Mouse (Mus musculus) thymus, adult 2 months (tissue): ENCODE measurements around the gene Gm49510. TPM values are rescaled to one million over a fixed set of nuclear protein-coding genes. Genes with fewer than 3 reads are reported as not detected.

Experiments
- DNase-seq: peaks from one replicate; pipeline ENCODE4 v3.0.0; 2021
- H3K27ac ChIP-seq: fragments of 200-500 bp; 2 replicates; pipeline ENCODE4 v1.5.1; 2012; ENCODE audit warnings: low read length, control low read depth; ENCODE audit not compliant: control insufficient read depth, insufficient read depth
- H3K27me3 ChIP-seq: fragments of 200-500 bp; 2 replicates; pipeline ENCODE4 v1.6.1; 2012; ENCODE audit warnings: mild to moderate bottlenecking, low read length, moderate library complexity, mixed read lengths; ENCODE audit not compliant: control insufficient read depth, insufficient read depth
- H3K36me3 ChIP-seq: fragments of 200-500 bp; 2 replicates; pipeline ENCODE4 v1.6.1; 2012; ENCODE audit warnings: mild to moderate bottlenecking, low read length, moderate library complexity; ENCODE audit not compliant: control insufficient read depth, insufficient read depth
- H3K4me1 ChIP-seq: fragments of 200-500 bp; replicated peaks from 2 replicates; pipeline ENCODE4 v1.6.1; 2012; ENCODE audit warnings: low read length; ENCODE audit not compliant: control insufficient read depth, insufficient read depth
- H3K4me3 ChIP-seq: fragments of 200-500 bp; 2 replicates; pipeline ENCODE4 v1.5.1; 2012; ENCODE audit warnings: mild to moderate bottlenecking, low read length, control low read depth, moderate library complexity; ENCODE audit not compliant: control insufficient read depth, insufficient read depth
- CTCF ChIP-seq: fragments of 200-500 bp; IDR thresholded peaks from 2 replicates; pipeline ENCODE4 v1.5.1; 2012; ENCODE audit warnings: mild to moderate bottlenecking, control low read depth, low read length, moderate library complexity, borderline replicate concordance; ENCODE audit not compliant: control insufficient read depth, poor library complexity, insufficient read depth; ENCODE audit errors: extremely low read depth
- POLR2A ChIP-seq: fragments of 200-500 bp; IDR thresholded peaks from 2 replicates; pipeline ENCODE4 v1.6.1; 2012; ENCODE audit warnings: mild to moderate bottlenecking, low read length, control low read depth, moderate library complexity; ENCODE audit not compliant: control insufficient read depth, poor library complexity, insufficient read depth; ENCODE audit errors: extremely low read depth
- WGBS: fragments of 180-500 bp; shearing (Covaris S2); methylation state at CpG from one replicate; pipeline ENCODE4 v1.1.7; 2018; 5-methylcytosine and 5-hydroxymethylcytosine counted together
- polyA plus RNA-seq: library from polyadenylated mRNA; depleted of rRNA; stranded (reverse); fragments of >200 nt; gene quantifications from 2 replicates; pipeline ENCODE4 v1.2.3, GENCODE M21; 2012

The Gm49510 gene
- polyA plus RNA-seq, 1 experiment: 0.08 TPM

DNA sequence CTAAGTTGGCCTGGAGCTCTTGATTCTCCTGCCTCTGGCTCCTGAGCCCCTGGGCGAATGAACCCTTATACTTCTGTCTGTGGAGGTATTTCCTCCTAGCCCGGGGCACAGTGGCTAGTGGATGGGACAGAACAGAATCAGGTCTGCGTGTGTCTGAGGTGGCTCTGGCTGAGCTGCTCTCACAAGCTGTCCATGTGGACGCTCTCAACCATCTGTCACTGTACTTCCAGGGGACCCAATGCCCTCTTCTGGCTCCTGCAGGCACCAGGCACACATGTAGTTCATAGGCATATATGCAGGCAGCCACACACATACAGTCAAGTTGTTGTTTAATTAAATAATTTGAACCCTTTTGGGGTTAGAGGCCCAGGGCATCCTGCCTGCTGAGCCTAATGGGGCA lies 40.2 kb upstream of the Gm49510 start:
- no peaks in the 10 kb centered on the region for H3K36me3 ChIP-seq
- 96% methylated on average over 4 of the region's 4 CpGs for WGBS
- no peak for TF ChIP-seq CTCF
- TF ChIP-seq POLR2A: no peak

DNA sequence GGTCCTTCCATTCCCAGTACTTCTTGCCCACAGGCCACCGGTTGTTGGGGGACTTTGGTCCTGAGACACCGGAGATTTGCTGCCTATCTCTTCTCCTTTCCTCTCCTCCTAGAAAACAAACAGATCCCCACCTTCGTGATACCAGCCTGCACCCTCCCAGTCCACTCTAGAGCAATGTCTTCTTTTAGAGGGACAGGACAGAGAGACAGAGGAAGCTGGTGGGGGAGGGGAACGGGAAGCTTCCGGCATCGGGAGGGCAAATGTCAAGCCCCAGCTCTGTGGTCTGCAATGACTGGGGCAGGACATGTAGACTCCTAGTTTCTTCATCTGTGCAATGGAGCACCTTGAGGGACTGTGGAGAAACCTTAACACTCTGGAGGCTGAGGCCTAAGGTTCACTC lies 39.8 kb upstream of the Gm49510 start:
- 48% methylated on average over 6 of the region's 6 CpGs for WGBS
- no peaks in the 10 kb centered on the region for H3K27me3 ChIP-seq
- no peak overlapping the region for H3K27ac ChIP-seq
- DNase-seq: peak; percentile 28
- peaks cover 26% of the 10 kb centered on the region for H3K4me1 ChIP-seq
- H3K36me3 ChIP-seq: no peaks in the 10 kb centered on the region
- no peak overlapping the region for H3K4me3 ChIP-seq
- no peak for TF ChIP-seq POLR2A
- no peak for TF ChIP-seq CTCF

More for the DNA sequence above, 40.2 kb upstream of the Gm49510 start:
- DNase-seq: no peak
- H3K4me3 ChIP-seq: no peak overlapping the region
- no peak overlapping the region for H3K27ac ChIP-seq
- no peaks in the 10 kb centered on the region for H3K27me3 ChIP-seq
- H3K4me1 ChIP-seq: peaks cover 25% of the 10 kb centered on the region

- Histone ChIP-seq H3K4me1 (peaks cover 26% of the 10 kb centered on the region), H3K4me3 (no peak overlapping the region), H3K27ac (no peak overlapping the region), H3K27me3 (no peaks in the 10 kb centered on the region), H3K36me3 (no peaks in the 10 kb centered on the region)
- no peak for TF ChIP-seq POLR2A
- TF ChIP-seq CTCF: no peak
- WGBS: 69% methylated on average over 5 of the region's 5 CpGs
- DNase-seq: no peak
These were observed 37.2 kb upstream of the Gm49510 start for GRCm38 (mm10) chr15:78862280-78862679.

DNA sequence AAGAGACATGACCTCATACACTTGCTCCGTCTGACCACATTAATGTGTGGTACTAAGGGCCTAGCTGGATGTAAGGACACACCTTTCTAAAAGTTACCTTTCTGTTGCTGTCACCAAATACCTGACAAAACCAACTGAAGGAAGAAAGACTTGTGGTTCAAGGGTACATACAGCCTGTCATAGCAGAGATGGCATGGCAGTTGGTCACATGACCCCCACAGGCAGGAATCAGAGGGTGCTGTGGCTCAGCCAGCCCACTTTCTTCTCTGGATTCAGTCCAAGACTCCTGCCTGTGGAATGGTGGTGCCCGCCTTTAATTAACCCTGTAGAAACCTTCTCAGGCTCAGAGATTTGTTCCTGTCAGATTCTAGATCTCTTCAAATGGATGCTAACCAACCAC lies 36.3 kb upstream of the Gm49510 start:
- DNase-seq: no peak
- H3K36me3 ChIP-seq: no peaks in the 10 kb centered on the region
- H3K27me3 ChIP-seq: no peaks in the 10 kb centered on the region
- peaks cover 26% of the 10 kb centered on the region for H3K4me1 ChIP-seq
- no peak overlapping the region for H3K4me3 ChIP-seq
- no peak overlapping the region for H3K27ac ChIP-seq
- WGBS: 70% methylated on average over 2 of the region's 2 CpGs
- TF ChIP-seq POLR2A (no peak), CTCF (no peak)

- Histone ChIP-seq H3K27me3 (no peaks in the 10 kb centered on the region), H3K36me3 (no peaks in the 10 kb centered on the region), H3K27ac (no peak overlapping the region), H3K4me3 (no peak overlapping the region), H3K4me1 (peaks cover 26% of the 10 kb centered on the region)
- TF ChIP-seq CTCF (no peak), POLR2A (no peak)
- DNase-seq: peak; percentile 34
- 46% methylated on average over 13 of the region's 13 CpGs for WGBS
These were observed 35.6 kb upstream of the Gm49510 start for GRCm38 (mm10) chr15:78863852-78864253.

GRCm38 (mm10) chr15:78868398-78868797 lies 31.1 kb upstream of the Gm49510 start:
- TF ChIP-seq POLR2A (no peak), CTCF (no peak)
- Histone ChIP-seq H3K36me3 (no peaks in the 10 kb centered on the region), H3K27me3 (no peaks in the 10 kb centered on the region), H3K27ac (no peak overlapping the region), H3K4me3 (no peak overlapping the region), H3K4me1 (peaks cover 10% of the 10 kb centered on the region)
- no peak for DNase-seq
- WGBS: 90% methylated on average over 9 of the region's 9 CpGs

DNA sequence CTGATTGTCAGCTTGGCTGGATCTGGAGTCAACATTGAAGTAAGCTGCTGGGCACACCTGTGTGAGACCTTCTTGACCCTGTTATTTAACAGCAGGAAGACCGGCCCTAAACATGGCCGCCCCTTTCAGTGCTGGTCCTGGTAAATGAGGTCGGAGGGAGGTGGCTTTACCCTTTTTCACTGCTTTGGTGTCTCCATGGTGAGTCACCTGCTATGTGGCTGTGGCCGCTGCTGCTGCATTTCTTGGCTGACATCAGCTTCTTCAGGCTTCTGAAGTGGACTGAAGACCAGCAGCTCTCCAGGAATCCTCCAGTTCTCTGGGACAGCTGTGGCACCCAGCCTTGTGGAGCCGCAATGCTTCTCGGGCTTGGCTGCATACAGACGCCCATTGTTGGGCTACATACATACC lies 30.6 kb upstream of the Gm49510 start:
- no peak for TF ChIP-seq CTCF
- no peak for TF ChIP-seq POLR2A
- DNase-seq: no peak
- H3K27me3 ChIP-seq: no peaks in the 10 kb centered on the region
- no peaks in the 10 kb centered on the region for H3K36me3 ChIP-seq
- no peak overlapping the region for H3K4me3 ChIP-seq
- peaks cover 6% of the 10 kb centered on the region for H3K4me1 ChIP-seq
- 94% methylated on average over 7 of the region's 7 CpGs for WGBS
- no peak overlapping the region for H3K27ac ChIP-seq
